Comparison of ENCODE assay signal across 8 mouse cellular contexts in genomic region chr12:118846221-118846620, GRCm38 (mm10). TPM values are rescaled to one million over a fixed set of nuclear protein-coding genes. Genes with fewer than 3 reads are reported as not detected.
A peak's percentile ranks its signal among the peaks of the same experiment; 100 is the strongest.
DNase-seq lines count a peak whose midpoint lies in the region; ATAC-seq and TF ChIP-seq lines count a peak whose summit lies in the region.

Gene Sp8 (plus strand): TSS chr12:118846329.

- no peaks in the 10 kb centered on the region for H3K36me3 ChIP-seq in kidney, embryonic 14.5 days (ENCODE audit: control insufficient read depth, insufficient read depth, low read length)
- H3K36me3 ChIP-seq in hindbrain, embryonic 13.5 days = no peaks in the 10 kb centered on the region
- no peaks in the 10 kb centered on the region for H3K36me3 ChIP-seq in midbrain, embryonic 14.5 days (ENCODE audit: control insufficient read depth, insufficient read depth, low read length)

- no peak for TF ChIP-seq CTCF in cortical plate, adult 2 months (IDR thresholded peaks at IDR 0.05; ENCODE audit: extremely low read depth, insufficient read depth, low read length)

- H3K4me2 ChIP-seq in kidney, embryonic 14.5 days (replicated peaks; ENCODE audit: low read depth, low read length) = peak within 1 kb of the TSS; percentile 52
- peak within 1 kb of the TSS; percentile 57 for H3K4me2 ChIP-seq in hindbrain, embryonic 13.5 days
- peak within 1 kb of the TSS; percentile 63 for H3K4me2 ChIP-seq in midbrain, embryonic 14.5 days (ENCODE audit: low read length)

- TF ChIP-seq POLR2A in cortical plate, adult 2 months (IDR thresholded peaks at IDR 0.05; ENCODE audit: extremely low read depth, insufficient read depth, low read length) = no peak

- peaks cover 90% of the 10 kb centered on the region for H3K27me3 ChIP-seq in kidney, embryonic 14.5 days (ENCODE audit: control insufficient read depth, insufficient read depth, low read length)
- H3K27me3 ChIP-seq in hindbrain, embryonic 13.5 days = peaks cover 89% of the 10 kb centered on the region
- peaks cover 79% of the 10 kb centered on the region for H3K27me3 ChIP-seq in midbrain, embryonic 14.5 days (ENCODE audit: control insufficient read depth, insufficient read depth, low read length)

- WGBS in kidney, embryonic 14.5 days = 0% methylated on average over 6 of the region's 6 CpGs
- 2% methylated on average over 6 of the region's 6 CpGs for WGBS in hindbrain, embryonic 13.5 days
- 7% methylated on average over 6 of the region's 6 CpGs for WGBS in midbrain, embryonic 14.5 days

- H3K4me1 ChIP-seq in kidney, embryonic 14.5 days (ENCODE audit: control insufficient read depth, insufficient read depth, low read length) = no peaks in the 10 kb centered on the region; the same call in 1 of the 2 replicates
- H3K4me1 ChIP-seq in cortical plate, adult 2 months (ENCODE audit: control insufficient read depth, insufficient read depth, low read length) = no peaks in the 10 kb centered on the region
- peaks cover 31% of the 10 kb centered on the region for H3K4me1 ChIP-seq in hindbrain, embryonic 13.5 days (replicated peaks)
- 0 out of 2 replicates have a peak, but pooled peaks cover 6% of the 10 kb centered on the region for H3K4me1 ChIP-seq in midbrain, embryonic 14.5 days (ENCODE audit: control insufficient read depth, insufficient read depth, low read length)

- H3K27ac ChIP-seq in kidney, embryonic 14.5 days (ENCODE audit: low read depth, low read length) = no peak within 1 kb of the TSS
- H3K27ac ChIP-seq in cortical plate, adult 2 months (ENCODE audit: insufficient read depth, low read length) = no peak within 1 kb of the TSS
- H3K27ac ChIP-seq in hindbrain, embryonic 13.5 days = no peak within 1 kb of the TSS
- no peak within 1 kb of the TSS for H3K27ac ChIP-seq in midbrain, embryonic 14.5 days (replicated peaks; ENCODE audit: low read depth, low read length)

- H3K4me3 ChIP-seq in kidney, embryonic 14.5 days (ENCODE audit: low read length) = peak within 1 kb of the TSS; percentile 33
- peak within 1 kb of the TSS; percentile 67 for H3K4me3 ChIP-seq in cortical plate, adult 2 months (ENCODE audit: insufficient read depth, low read length)
- peak within 1 kb of the TSS; percentile 45 for H3K4me3 ChIP-seq in hindbrain, embryonic 13.5 days
- H3K4me3 ChIP-seq in midbrain, embryonic 14.5 days (replicated peaks; ENCODE audit: low read depth, low read length) = peak within 1 kb of the TSS; percentile 39

- H3K9ac ChIP-seq in kidney, embryonic 14.5 days (ENCODE audit: low read depth, low read length) = no peak within 1 kb of the TSS
- peak within 1 kb of the TSS; percentile 35; the same call in 1 of the 2 replicates for H3K9ac ChIP-seq in hindbrain, embryonic 13.5 days
- peak within 1 kb of the TSS; percentile 20; the same call in 1 of the 2 replicates for H3K9ac ChIP-seq in midbrain, embryonic 14.5 days (replicated peaks; ENCODE audit: low read length)

- no peak for ATAC-seq in kidney, embryonic 14.5 days (ENCODE audit: low FRiP score, low TSS enrichment)
- no peak for ATAC-seq in hindbrain, embryonic 13.5 days (ENCODE audit: low FRiP score)
- ATAC-seq in midbrain, embryonic 14.5 days (ENCODE audit: low FRiP score, low TSS enrichment) = no peak

- no peaks in the 10 kb centered on the region for H3K9me3 ChIP-seq in kidney, embryonic 14.5 days (ENCODE audit: control insufficient read depth, low read length)
- no peaks in the 10 kb centered on the region for H3K9me3 ChIP-seq in hindbrain, embryonic 13.5 days
- no peaks in the 10 kb centered on the region for H3K9me3 ChIP-seq in midbrain, embryonic 14.5 days (ENCODE audit: control insufficient read depth, low read length)

- DNase-seq in kidney, adult 11 months = no peak
- peak; percentile 37 for DNase-seq in midbrain, embryonic 14.5 days
- no peak for DNase-seq in gastrocnemius, postnatal 10 days
- DNase-seq in right cerebral cortex, postnatal 10 days (ENCODE audit: low spot score in 2 of 2) = no peak
- DNase-seq in frontal cortex, postnatal 10 days (ENCODE audit: low spot score in 2 of 2) = no peak

RNA-seq across cellular contexts. Expression of gene Sp8, which starts in this region (rescaled TPM):
- polyA plus RNA-seq in kidney, embryonic 14.5 days (2014; fragmentation: Nextera tagmentation; extraction: Ambion mirVana) = not detected in 2 replicates
- polyA plus RNA-seq in cortical plate, adult 2 months (2012; rRNA removed) = 0.81 and 1.2 TPM in 2 replicates
- 3.8 and 5.9 TPM in 2 replicates for polyA plus RNA-seq in hindbrain, embryonic 13.5 days (2015; fragmentation: Nextera tagmentation; extraction: Ambion mirVana)
- 1.4 and 1.7 TPM in 2 replicates for polyA plus RNA-seq in midbrain, embryonic 14.5 days (2014; fragmentation: Nextera tagmentation; extraction: Ambion mirVana)
- under 1 TPM in 1 of 2 experiments, not detected in 1; 0.09 TPM for total RNA-seq in gastrocnemius, postnatal 10 days (2021)
